In genomic region chr9:77954496-77954895, GRCm38 (mm10) we compare ENCODE assay signal across 20 mouse cellular contexts. TPM values are rescaled to one million over a fixed set of nuclear protein-coding genes. Genes with fewer than 3 reads are reported as not detected.
DNase-seq lines count a peak whose midpoint lies in the region; ATAC-seq and TF ChIP-seq lines count a peak whose summit lies in the region.
"Had no signal": no experiment of that assay in that cellular context is flagged by ENCODE, and none has a peak within 500 bp of the region (broad histone marks: within the 10 kb centered on the region; RNA-seq: fewer than 3 reads in every experiment).

No protein-coding gene starts in this region.

- H3K4me1 ChIP-seq in megakaryocyte, embryonic 14.5 days, result peaks cover 58% of the 10 kb centered on the region
- peaks cover 46% of the 10 kb centered on the region for H3K4me1 ChIP-seq in forebrain, embryonic 10.5 days

- no peaks in the 10 kb centered on the region for H3K27me3 ChIP-seq in megakaryocyte, embryonic 14.5 days (replicated peaks)
- H3K27me3 ChIP-seq in forebrain, embryonic 10.5 days (ENCODE audit: poor library complexity, severe bottlenecking), result no peaks in the 10 kb centered on the region
- H3K27me3 ChIP-seq: midbrain, embryonic 13.5 days; Patski had no signal

- DNase-seq in gastrocnemius, adult 2 months, result no peak
- DNase-seq in gastrocnemius, postnatal 25 days, result no peak
- no peak for DNase-seq in cerebellum, postnatal 4 days (ENCODE audit: low spot score in 2 of 2)
- no peak for DNase-seq in forebrain, embryonic 10.5 days (ENCODE audit: extremely low spot score, low spot score)
- DNase-seq: B cell, adult 2 months; cerebellum, postnatal 14 days; forebrain, postnatal 0 days; gastrocnemius, postnatal 14 days; liver; right cerebral cortex, postnatal 14 days; thymus, postnatal 36 days had no signal

- intact Hi-C loops in gastrocnemius, adult 2 months (cut with DNase I), result no loop called here

- ATAC-seq in megakaryocyte, adult 5-6 weeks (ENCODE audit: poor library complexity, severe bottlenecking), result no peak
- peak; percentile 76 for ATAC-seq in activated CD4-positive, CD25-positive, alpha-beta regulatory T cell, adult 4 months
- ATAC-seq: forebrain, postnatal 0 days; midbrain, embryonic 13.5 days; Patski had no signal

- peak overlapping the region; percentile 56 for H3K27ac ChIP-seq in gastrocnemius, adult 2 months
- H3K27ac ChIP-seq in forebrain, embryonic 10.5 days, result no peak overlapping the region
- H3K27ac ChIP-seq: embryonic facial prominence, embryonic 10.5 days; hindbrain, embryonic 10.5 days; kidney, postnatal 0 days; midbrain, embryonic 13.5 days had no signal

- WGBS in forebrain, embryonic 10.5 days, result 89% methylated on average over 7 of the region's 7 CpGs

- peaks cover 24% of the 10 kb centered on the region for H3K36me3 ChIP-seq in megakaryocyte, embryonic 14.5 days (replicated peaks; ENCODE audit: low read length)
- peaks cover 27% of the 10 kb centered on the region for H3K36me3 ChIP-seq in forebrain, embryonic 10.5 days (replicated peaks)

- TF ChIP-seq CTCF in gastrocnemius, adult 2 months (IDR thresholded peaks at IDR 0.05), result no peak

- no peak overlapping the region for H3K4me3 ChIP-seq in gastrocnemius, adult 2 months
- peak overlapping the region; percentile 17 for H3K4me3 ChIP-seq in megakaryocyte, embryonic 14.5 days (replicated peaks)
- H3K4me3 ChIP-seq in forebrain, embryonic 10.5 days, result no peak overlapping the region
- H3K4me3 ChIP-seq: embryonic facial prominence, embryonic 10.5 days; erythroblast, embryonic 14.5 days; hindbrain, embryonic 10.5 days; midbrain, embryonic 13.5 days had no signal

- no peaks in the 10 kb centered on the region for H3K9me3 ChIP-seq in megakaryocyte, embryonic 14.5 days
- H3K9me3 ChIP-seq in forebrain, embryonic 10.5 days, result no peaks in the 10 kb centered on the region
- H3K9me3 ChIP-seq: embryonic facial prominence, embryonic 10.5 days; hindbrain, embryonic 10.5 days; midbrain, embryonic 13.5 days had no signal

RNA-seq across cellular contexts. Expression of gene Elovl5, which starts 37.3 kb away (rescaled TPM):
- 10 to 100 TPM in 1 of 2 experiments, 1 to 10 TPM in 1; 8.7 to 14.3 TPM for total RNA-seq in gastrocnemius, adult 2 months (2021)
- total RNA-seq in gastrocnemius, postnatal 25 days (2021), result 10 to 100 TPM in 1 of 2 experiments, 1 to 10 TPM in 1; 9.3 to 11.8 TPM
- 2.0 TPM in 1 of 2 replicates, not detected in the other for polyA plus RNA-seq in megakaryocyte, embryonic 14.5 days (2012; ENCODE audit: insufficient read depth, low replicate concordance)
- 45.0 and 49.3 TPM in 2 replicates for total RNA-seq in megakaryocyte, adult 5-6 weeks (2015)
- 52.0 and 52.8 TPM in 2 replicates for total RNA-seq in megakaryocyte, adult 5-6 weeks (2017)
- 100 to 1,000 TPM; 149 to 155 TPM for polyA plus RNA-seq in activated CD4-positive, CD25-positive, alpha-beta regulatory T cell, adult 4 months (2017; shearing (Covaris generic))
- polyA plus RNA-seq in forebrain, embryonic 10.5 days (2016; fragmentation: Nextera tagmentation; extraction: Ambion mirVana), result 102 and 106 TPM in 2 replicates
